Mouse (Mus musculus) layer of hippocampus, postnatal 14 days (tissue): ENCODE data around the gene Sept9. TPM values are rescaled to one million over a fixed set of nuclear protein-coding genes. Genes with fewer than 3 reads are reported as not detected.

Experiments
- DNase-seq, 2 experiments: peaks; one replicate each; pipeline ENCODE4 v3.0.0; 2021 to 2022; ENCODE audit warnings: low spot score in 2 of 2, mixed read lengths in 1 of 2
- total RNA-seq, 2 experiments: library from RNA; stranded (reverse); gene quantifications; 2 replicates each; pipeline ENCODE4 v1.2.3; 2021

The Sept9 gene
- total RNA-seq, 2 experiments from 2014 or later: 91.7 to 93.9 TPM

DNA sequence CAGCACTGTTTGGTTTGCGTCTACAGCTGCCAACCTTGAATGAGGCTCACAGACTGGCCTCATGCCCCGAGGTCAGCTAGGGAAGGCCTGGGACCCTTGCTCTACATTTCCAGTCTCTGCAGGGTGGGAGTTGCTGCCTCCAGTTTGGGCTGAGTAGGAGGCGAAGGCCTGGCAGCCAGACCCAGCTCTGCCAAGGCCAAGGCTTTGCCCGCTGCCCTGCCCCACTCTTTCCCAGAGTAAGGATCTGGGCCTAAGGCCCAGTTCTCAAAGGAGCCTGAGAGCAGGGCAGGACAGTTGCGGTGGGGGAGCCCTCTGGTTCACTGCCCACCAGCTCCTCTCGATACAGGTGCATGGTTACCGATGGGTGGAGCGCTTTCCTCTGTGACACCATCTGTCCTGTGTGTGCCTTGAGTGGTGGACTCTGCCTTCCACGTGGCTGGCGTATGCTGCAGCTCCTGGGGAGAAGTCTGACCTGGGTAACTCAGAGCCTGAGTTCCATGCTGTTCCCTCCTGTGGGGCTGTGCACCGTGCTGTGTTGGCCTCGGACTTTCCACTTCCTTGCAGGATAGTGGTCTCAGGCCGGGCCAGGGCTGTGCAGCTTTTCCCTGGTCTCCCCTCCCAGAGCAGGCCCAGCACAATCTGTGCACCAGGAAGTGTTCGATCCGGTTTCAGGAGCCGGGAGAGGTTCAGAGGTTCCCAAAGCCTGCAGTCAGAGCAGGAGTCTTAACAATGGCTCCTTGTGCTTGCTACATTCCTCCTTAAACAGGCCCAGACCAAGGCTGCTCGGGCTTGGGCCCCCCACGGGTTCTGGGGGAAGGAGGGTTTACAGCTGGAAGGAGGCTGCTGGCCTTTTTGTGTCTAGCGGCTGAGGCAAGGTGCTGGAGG is 85.5 kb downstream of the Sept9 start:
- no peak for DNase-seq

DNA sequence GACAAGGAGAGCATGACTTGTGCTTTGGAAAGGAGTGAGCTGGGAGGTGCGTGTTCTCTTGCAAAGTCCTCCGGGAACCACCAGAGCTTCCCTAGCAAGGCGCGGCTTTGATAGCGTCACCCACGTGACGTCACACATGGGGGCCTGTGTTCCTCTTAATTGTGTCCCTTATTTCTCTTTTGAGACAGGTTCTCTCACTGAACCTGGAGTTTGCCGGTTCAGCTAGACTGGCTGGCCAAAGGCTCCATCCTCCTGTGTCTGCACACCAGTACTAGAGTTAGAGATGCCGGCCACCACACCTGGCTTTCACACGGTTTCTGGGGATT is 86.1 kb downstream of the Sept9 start:
- DNase-seq: no peak

DNA sequence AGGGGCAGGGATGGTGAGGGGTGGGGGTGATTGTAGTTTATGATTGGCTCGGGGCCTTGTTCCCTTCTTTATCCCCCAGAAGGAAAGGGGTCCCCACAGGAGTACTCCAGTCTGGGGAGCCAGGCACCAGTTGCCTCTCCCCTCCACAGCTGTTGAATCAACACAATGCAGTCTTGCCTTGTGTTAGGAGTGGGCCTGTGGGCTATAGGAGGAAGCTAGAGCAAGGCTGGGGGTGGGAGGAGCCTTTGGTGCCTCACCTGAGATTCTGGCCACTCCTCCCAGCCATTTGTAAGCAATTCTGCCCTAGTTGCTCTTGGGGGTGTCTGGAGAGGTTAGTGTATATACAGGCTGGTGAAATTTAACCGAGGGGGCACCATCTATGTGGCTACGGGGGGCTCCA is 88.3 kb downstream of the Sept9 start:
- no peak for DNase-seq

GRCm38 (mm10) chr11:117288765-117289164 is 89.3 kb downstream of the Sept9 start:
- no peak for DNase-seq

DNA sequence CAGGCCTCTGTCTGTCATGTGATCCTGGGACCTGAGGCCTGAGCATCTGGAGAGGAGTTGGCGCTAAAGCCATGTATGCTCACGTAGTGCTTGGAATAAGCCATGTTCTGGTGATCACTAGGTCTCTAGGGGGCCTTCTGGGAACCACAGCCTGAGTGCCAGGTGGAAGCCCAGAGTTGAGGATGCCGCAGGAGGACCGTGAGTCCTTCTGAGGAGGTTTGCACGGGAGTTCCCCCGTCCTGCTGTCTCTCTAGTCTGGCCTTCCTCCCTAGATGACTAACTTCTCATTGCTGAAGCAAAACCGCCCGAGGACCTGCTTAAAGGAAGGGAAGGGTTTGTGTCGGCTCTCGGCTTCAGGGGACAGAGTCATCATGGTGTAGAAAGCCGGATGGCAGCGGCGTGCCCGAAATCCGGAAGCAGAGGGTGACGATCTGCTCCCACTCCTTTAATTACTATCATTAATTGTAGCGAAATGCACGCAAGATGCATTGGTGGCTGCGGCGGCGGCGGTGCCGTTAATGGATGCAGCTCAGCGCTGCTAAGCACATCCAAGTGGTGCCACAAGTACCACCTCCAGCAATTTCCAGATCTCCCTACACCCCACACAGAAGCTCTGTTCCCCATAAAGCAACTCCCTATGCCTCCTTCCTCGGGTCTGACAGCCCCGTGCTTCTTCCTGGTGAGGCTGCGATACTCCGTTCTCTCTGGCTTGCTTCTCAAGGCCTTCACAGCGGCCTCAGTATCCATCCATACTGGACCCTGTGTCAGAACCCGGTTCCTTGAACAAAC is 92.0 kb downstream of the Sept9 start:
- no peak for DNase-seq

GRCm38 (mm10) chr11:117292446-117292845 is 93.0 kb downstream of the Sept9 start:
- DNase-seq: no peak

DNA sequence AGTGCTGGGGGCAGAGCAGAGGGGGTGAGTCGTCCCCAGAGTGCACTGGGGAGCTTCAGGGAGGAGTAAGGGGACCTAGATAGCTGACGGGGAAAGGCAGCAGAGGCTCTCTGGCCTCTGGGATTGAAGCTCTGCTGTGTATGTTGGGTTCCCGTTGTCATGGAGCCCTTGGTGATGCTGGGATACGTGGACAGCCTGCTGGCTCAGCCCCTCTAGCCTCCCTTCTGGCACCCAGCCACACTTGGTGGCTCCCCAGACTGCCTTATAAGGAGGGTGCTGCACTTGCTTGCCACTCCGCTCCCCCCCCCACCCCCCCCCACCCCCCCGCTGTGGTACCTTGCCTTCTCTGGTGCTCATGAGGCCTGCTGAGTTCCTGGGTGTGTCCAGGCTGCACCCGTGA is 95.8 kb downstream of the Sept9 start:
- DNase-seq: no peak

- no peak for DNase-seq
Observed at GRCm38 (mm10) chr11:117296116-117296499, 96.6 kb downstream of the Sept9 start.

DNA sequence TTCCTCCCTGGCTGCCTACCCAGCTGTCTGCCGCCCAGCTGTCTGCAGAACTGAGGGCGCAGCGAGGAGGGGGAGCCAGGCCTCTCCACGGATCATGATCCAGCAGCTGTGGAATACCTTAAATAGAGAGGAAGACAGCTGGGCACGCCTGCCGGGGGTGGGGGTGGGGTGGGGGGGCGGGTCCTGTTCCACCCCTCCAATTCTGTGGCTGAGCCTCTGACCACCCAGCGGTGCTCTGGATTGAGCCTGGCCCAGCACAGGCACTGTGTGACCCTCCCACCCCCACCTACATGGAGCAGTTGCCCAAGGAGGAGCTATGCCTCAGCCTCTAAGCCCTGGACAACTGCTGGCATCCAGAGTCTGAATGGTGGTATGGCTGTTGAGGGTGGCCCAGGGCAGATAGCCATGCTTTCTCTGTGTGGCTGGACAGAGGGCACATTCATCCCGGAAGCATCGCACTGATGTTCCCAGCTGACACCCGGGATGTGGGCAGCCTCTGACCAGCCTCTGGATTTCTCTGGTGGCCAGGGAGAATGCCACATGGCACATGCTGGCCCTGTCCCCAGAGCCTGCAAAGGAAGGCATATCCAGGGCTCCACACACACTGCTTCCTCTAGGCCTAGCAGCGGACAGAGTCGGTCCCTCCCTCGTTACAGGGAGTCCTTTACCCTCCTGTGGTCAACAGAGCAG is 97.2 kb downstream of the Sept9 start:
- peak in 1 of 2 experiments; percentile 35 for DNase-seq

DNA sequence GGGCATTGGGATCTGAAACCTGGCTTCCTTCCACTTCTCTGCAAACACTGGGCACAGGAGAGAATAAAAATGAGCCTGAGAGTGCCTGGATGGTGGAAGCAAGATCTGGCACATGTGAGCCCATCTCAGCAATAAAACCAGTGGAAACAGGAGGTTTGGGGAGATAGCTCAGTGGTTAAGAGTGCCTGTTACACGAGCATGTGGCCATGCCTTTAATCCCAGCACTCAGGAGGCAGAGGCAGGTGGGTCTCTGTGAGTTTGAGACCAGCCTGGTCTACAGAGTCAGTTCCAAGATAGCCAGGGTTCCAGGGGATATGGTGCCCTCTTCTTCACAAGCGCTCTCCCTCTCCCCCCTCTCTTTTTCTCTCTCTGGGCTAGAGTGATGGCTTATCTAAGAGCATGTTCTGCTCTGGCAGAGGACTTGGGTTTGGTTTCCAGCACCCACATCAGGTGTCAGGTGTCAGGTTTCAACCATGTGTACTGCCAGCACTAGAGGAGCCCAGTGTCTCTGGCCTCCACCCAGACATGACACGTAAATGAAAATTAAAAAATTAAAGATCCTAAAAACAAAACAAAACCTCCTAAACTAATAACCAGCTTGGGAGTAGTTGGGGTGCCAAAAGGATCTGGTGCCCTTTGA is 97.8 kb downstream of the Sept9 start:
- DNase-seq: no peak

DNA sequence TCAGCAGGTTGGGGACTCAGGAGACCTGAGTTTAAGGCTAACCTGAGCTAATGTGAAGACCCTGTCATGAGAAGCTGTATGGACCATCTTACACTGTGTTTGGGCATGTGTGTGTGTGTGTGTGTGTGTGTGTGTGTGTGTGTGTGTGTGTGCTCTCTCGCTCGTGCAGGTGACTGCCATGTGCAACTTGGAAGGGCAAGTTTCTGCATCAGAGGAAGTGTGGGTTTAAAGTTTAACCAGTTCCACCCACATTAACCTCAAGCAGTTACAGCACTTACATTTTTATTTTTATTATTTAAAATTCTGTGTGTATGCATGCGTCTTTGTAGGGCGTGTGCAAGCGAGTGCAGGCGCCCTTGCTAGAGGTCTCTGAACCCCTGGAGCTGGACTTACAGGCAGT is 100.3 kb downstream of the Sept9 start:
- no peak for DNase-seq

- no peak for DNase-seq
Observed at GRCm38 (mm10) chr11:117300809-117301208, 101.3 kb downstream of the Sept9 start.

DNA sequence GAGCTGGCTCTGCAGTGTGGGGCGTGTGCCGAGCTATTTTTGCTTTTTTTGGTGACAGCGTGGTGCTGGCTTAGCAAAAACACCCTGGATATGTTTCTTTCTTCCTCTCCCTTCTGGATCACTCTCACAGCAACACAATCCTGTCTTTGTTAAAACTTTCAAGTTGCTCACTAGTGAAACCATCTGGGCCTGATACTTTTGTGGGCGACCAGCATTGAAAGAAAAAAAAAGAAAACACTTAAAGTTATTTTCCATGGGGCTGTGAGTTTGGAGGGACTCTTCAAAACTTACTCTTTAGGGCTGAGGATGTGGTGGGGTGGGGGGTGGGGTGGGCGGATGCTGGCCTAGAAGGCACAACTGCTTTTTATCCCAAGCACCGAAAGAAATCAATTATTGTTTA is 102.3 kb downstream of the Sept9 start:
- no peak for DNase-seq

- DNase-seq: no peak
Observed at GRCm38 (mm10) chr11:117302371-117302770, 102.9 kb downstream of the Sept9 start.

- DNase-seq: no peak
Observed at GRCm38 (mm10) chr11:117305509-117306188, 106.2 kb downstream of the Sept9 start.

DNA sequence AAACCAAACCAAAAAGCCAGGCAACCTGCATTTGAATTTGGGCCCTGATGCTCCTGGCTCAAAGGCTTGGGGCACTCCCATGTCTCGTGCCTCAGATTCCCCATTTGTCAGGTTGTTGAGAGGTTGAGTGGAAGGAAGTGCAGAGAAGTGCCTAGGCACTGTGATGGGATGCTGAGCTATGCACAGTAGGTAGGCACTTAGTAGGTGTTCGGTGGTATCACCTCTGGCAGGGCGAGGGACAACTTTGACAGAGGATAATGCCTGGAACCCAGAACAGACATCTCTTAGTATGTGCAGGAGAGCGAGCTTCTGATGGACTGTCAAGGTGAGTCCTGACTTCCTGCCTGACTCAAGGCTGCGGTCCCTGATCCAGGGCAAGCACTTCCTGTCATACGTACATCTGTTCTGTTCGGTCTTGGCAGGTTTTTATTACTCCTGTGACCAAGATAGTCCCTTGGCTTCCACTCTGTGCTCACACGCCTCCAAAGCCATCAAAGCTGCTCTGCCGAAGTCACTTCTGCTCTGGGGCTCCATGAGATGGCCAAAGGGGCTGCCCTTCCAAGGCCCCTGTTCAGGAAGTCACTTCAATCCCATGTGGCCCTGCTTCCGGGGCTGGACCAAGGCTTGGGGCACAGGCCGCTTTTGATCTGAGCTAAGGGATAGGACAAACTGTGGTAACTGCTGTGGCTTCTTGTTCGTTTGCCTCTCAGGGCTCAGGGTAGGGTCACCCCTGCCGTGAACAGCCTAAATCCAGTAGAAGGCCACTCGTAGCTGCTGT is 107.0 kb downstream of the Sept9 start:
- DNase-seq: no peak

- DNase-seq: no peak
Observed at GRCm38 (mm10) chr11:117307895-117308786, 108.7 kb downstream of the Sept9 start.

- DNase-seq: no peak
Observed at GRCm38 (mm10) chr11:117309108-117309917, 109.9 kb downstream of the Sept9 start.
